Mouse (Mus musculus) heart, embryonic 14.5 days (tissue): ENCODE measurements around the gene Mrnip. TPM values are rescaled to one million over a fixed set of nuclear protein-coding genes. Genes with fewer than 3 reads are reported as not detected.

Source experiments
- ATAC-seq: fragments of 200-750 bp; cut with Nextera tagmentation; 2 replicates; pipeline ENCODE4 v1.8.0; 2017; ENCODE audit warnings: low read depth, moderate TSS enrichment; ENCODE audit not compliant: insufficient number of reproducible peaks, insufficient read depth, low FRiP score
- H3K27ac ChIP-seq, 2 experiments: fragments of 200-500 bp in 1 of 2; fragments of 300-500 bp in 1 of 2; sonication (generic) in 1 of 2; replicated peaks in 1 of 2; 2 replicates each; pipeline ENCODE4 v1.5.1; 2012 to 2014; ENCODE audit warnings: low read depth in 2 of 2, low read length in 2 of 2, control low read depth in 1 of 2, mild to moderate bottlenecking in 1 of 2, mixed read lengths in 1 of 2; ENCODE audit not compliant: control insufficient read depth in 1 of 2, insufficient read depth in 1 of 2
- H3K27me3 ChIP-seq: fragments of 300-500 bp; sonication (generic); 2 replicates; pipeline ENCODE4 v1.6.1; 2014; ENCODE audit warnings: mild to moderate bottlenecking, low read length, control low read depth; ENCODE audit not compliant: control insufficient read depth, insufficient read depth
- H3K36me3 ChIP-seq: fragments of 300-500 bp; sonication (generic); 2 replicates; pipeline ENCODE4 v1.6.1; 2014; ENCODE audit warnings: mild to moderate bottlenecking, control low read depth, low read length, mixed read lengths; ENCODE audit not compliant: control insufficient read depth, insufficient read depth
- H3K4me1 ChIP-seq, 2 experiments: fragments of 200-500 bp in 1 of 2; fragments of 300-500 bp in 1 of 2; sonication (generic) in 1 of 2; 2 replicates each; pipeline ENCODE4 v1.6.1; 2012 to 2014; ENCODE audit warnings: low read length in 2 of 2, control low read depth in 1 of 2, mixed read lengths in 1 of 2; ENCODE audit not compliant: control insufficient read depth in 2 of 2, insufficient read depth in 2 of 2
- H3K4me2 ChIP-seq: fragments of 300-500 bp; sonication (generic); 2 replicates; pipeline ENCODE4 v1.6.1; 2014; ENCODE audit warnings: mild to moderate bottlenecking, low read length
- H3K4me3 ChIP-seq, 2 experiments: fragments of 200-500 bp in 1 of 2; fragments of 300-500 bp in 1 of 2; sonication (generic) in 1 of 2; 2 replicates each; pipeline ENCODE4 v1.5.1; 2012 to 2014; ENCODE audit warnings: low read length in 2 of 2, mild to moderate bottlenecking in 2 of 2, control low read depth in 1 of 2, low read depth in 1 of 2, moderate library complexity in 1 of 2; ENCODE audit not compliant: control insufficient read depth in 1 of 2, insufficient read depth in 1 of 2
- H3K9ac ChIP-seq: fragments of 300-500 bp; sonication (generic); 2 replicates; pipeline ENCODE4 v1.6.1; 2014; ENCODE audit warnings: mild to moderate bottlenecking, low read length
- H3K9me3 ChIP-seq: fragments of 300-500 bp; sonication (generic); 2 replicates; pipeline ENCODE4 v1.6.1; 2016; ENCODE audit warnings: low read length, control low read depth; ENCODE audit not compliant: control insufficient read depth
- WGBS: fragments of 180-500 bp; shearing (Covaris S2); extraction: QIAGEN DNeasy Blood & Tissue Kit; methylation state at CpG from one replicate; pipeline ENCODE4 v1.1.7; 2014; 5-methylcytosine and 5-hydroxymethylcytosine counted together
- polyA plus RNA-seq: library from polyadenylated mRNA; unstranded; fragments of >200 nt; fragmentation: Nextera tagmentation; extraction: Ambion mirVana; gene quantifications from 2 replicates; pipeline ENCODE4 v1.2.1, GENCODE M21; 2014

The Mrnip gene
- polyA plus RNA-seq, 1 experiment from 2014 or later, result 10.9 TPM

DNA sequence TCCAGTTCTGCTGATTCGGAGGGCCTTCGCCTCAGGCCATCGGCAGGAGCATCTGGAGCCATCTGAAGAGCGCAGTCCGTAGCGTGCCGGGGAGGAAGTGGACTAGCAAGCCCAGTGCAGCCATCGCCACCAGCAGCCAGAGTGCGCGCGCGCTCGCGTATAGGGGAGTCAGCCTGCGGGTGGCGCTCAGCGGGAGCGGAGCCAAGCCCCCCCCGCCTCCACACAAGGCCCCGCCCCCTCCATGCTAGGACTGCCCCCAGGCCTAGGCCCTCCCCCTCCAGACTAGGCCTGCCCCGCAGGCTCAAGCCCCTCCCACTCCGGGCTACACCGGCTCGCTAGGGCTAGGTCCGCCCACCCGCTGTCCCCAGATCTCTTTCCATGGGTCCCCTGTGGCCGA is 62.3 kb downstream of the Mrnip start:
- WGBS, result under 1% methylated on average over 23 of the region's 27 CpGs
- Histone ChIP-seq H3K4me3 (peak overlapping the region; percentile 52 to 61), H3K27ac (no peak overlapping the region), H3K4me1 (peaks cover 14 to 17% of the 10 kb centered on the region in 2 experiments; a peak in 3 of 4 replicates), H3K9ac (peak overlapping the region; percentile 73), H3K36me3 (peaks cover 39% of the 10 kb centered on the region), H3K27me3 (peaks cover 24% of the 10 kb centered on the region), H3K9me3 (no peaks in the 10 kb centered on the region), H3K4me2 (peak overlapping the region; percentile 94)
- peak; percentile 89 for ATAC-seq

DNA sequence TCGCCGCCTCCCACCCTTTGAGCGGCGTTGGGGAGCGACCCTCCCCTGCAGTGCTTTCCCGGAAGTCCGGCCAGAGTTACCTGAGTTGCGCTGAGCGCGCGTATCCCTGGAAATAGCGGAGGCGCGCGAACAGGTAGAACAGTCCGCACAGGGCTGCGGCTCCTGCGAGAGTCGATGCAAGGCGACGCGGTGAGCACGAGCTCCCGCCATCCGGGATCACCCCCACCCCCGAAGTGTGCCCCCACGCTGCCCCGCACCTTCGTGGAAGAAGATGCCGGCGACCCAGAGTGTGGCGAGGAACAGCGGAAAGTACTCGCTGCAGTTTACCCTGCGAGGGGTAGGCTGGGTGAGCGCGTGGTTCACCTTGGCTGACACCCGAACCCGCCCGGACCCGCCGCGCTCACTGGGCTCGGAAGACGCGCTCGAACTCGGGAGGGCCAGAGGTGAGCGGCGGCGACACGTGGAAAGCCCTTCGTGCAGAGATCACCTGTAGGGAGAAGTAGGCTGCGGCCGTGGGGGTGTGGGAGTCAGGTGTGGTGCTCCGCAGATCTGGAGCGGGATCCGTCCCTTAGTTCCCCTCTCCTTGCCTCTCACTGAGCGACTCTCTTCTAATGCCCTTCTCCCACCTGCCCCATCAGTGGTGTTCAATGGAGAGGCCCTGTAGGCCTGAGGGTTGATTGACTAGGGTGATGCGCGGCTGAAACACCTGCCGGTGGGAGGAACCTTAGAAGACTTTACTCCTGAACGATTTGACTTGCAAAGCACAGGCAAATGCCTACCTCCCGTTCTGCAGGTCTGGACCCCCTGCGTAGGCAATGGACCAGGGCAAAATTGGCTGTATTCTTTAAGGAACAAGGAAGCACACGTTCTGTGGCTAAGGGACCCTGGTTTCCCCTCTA is 62.9 kb downstream of the Mrnip start:
- Histone ChIP-seq H3K9me3 (no peaks in the 10 kb centered on the region), H3K27ac (no peak overlapping the region), H3K27me3 (peaks cover 24% of the 10 kb centered on the region), H3K4me1 (peaks cover 14 to 17% of the 10 kb centered on the region in 2 experiments; a peak in 3 of 4 replicates), H3K4me2 (peak overlapping the region; percentile 94), H3K4me3 (peak overlapping the region; percentile 52 to 61), H3K9ac (peak overlapping the region; percentile 73), H3K36me3 (peaks cover 32% of the 10 kb centered on the region)
- WGBS, result 2% methylated on average over 65 of the region's 66 CpGs
- ATAC-seq, result peak; percentile 7; the same call in 1 of the 2 replicates

DNA sequence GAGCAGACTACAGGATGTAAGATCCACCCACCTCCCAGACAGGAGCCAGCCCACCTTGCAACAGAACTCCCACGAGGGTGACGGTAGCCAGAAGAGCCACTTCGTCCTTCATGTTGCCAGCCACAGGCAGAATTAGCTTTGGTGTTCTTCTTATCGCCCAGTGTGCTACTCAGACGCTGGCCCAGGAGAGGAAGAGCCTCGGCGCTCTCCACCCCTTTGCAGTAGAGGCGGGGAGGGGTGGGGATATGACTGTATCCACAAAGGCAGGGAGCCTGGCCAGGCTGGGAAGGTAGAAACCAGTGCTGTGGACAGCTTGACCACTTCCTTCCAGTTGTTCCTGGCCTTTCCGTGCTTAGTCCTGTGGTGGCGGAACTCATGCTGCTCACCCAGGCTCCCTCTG is 64.1 kb downstream of the Mrnip start, which contains the start of gene Ltc4s:
Ltc4s (minus strand) TSS at position 293 of the 400 bp plus-strand sequence.
- peaks cover 24% of the 10 kb centered on the region for H3K27me3 ChIP-seq
- H3K4me1 ChIP-seq, result peaks cover 14 to 17% of the 10 kb centered on the region in 2 experiments; a peak in 3 of 4 replicates
- H3K27ac ChIP-seq, result no peak within 1 kb of the TSS
- WGBS, result 28% methylated on average over 10 of the region's 10 CpGs
- H3K4me2 ChIP-seq, result peak within 1 kb of the TSS; percentile 94
- H3K9ac ChIP-seq, result no peak within 1 kb of the TSS
- H3K4me3 ChIP-seq, result peak within 1 kb of the TSS in 1 of 2 experiments; percentile 61; a peak in 2 of 4 replicates
- no peaks in the 10 kb centered on the region for H3K9me3 ChIP-seq
- peaks cover 21% of the 10 kb centered on the region for H3K36me3 ChIP-seq
- no peak for ATAC-seq

DNA sequence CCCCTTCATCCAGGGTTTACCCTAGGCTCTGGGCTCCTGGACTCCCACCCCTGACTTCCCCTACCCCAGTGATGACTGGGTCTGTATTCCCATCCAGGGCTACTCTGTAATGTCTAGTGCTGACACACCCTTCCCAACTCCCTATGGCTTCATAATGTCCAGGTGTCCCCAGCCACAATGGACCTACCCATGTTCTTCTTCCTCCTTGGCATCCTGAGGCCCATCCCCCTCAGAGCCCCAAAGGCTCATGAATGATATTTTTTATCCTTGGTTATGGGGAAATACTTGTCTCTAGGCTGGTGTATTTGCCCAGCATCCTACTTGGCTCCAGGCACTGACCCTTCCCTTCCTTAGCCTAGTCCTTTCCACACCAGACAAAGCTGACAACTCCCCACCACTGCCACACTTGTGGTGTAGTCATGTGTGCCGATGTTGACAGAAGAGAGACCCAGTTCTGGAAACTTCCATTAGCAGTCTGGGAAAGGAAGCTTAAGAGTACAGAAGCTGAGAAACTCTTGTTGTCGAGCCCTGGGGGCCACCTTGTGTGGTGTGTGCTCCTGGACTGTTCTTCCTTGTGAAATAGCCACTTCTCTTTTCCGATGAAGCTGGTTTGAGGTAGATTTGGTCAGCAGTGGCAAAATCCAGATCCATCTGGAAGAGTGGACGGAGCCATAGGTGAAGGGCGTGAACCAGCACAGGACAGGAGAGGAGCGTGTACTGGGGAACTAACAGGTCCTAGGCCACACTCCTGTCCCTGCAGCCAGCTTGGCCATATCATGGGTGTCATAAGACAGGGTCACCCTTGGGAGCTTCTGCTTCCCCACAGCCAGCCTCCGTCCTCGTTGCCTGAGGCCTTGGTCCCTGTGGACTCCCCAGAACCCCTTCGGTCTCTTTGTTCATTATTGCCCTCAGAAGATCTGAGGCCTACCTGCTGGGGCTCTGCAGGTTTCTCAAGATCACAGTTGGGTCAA is 64.9 kb downstream of the Mrnip start:
- H3K4me2 ChIP-seq, result no peak overlapping the region
- ATAC-seq, result no peak
- no peak overlapping the region for H3K4me3 ChIP-seq
- H3K9me3 ChIP-seq, result no peaks in the 10 kb centered on the region
- H3K27me3 ChIP-seq, result peaks cover 24% of the 10 kb centered on the region
- 90% methylated on average over 9 of the region's 9 CpGs for WGBS
- no peak overlapping the region for H3K27ac ChIP-seq
- H3K4me1 ChIP-seq, result peaks cover 14 to 17% of the 10 kb centered on the region in 2 experiments; a peak in 3 of 4 replicates
- peaks cover 13% of the 10 kb centered on the region for H3K36me3 ChIP-seq
- H3K9ac ChIP-seq, result no peak overlapping the region

DNA sequence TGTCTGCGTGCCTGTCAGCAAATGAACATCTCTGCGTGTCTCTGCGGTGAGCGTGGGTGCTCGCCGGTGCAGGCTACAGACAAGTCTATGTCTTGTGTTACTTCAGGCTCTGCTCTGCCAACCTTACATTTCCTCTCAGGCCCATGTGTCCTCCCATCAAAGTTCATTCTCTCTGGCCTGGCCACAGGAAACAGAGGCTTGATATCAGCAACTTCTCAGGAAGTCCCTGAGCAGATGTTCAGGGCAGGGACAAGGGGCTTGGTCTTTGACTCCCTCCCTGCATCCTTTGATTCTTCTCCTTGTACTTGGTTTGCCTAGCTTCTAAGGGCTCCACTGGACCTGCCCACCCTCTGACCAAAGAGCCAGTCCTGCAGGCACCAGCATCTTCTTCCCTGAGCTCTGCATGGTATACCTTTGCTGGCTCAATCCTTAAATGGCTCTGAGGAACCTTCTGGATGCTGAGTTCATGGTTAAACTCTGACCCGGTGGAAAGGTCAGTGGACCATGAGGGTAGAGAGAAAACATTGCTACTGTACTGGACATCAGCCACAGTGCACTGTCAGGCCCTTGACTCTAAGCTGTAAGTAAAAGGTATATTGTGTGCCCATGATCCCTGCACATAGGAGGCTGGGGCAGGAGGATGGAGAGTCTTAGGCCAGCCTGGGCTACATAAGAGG is 66.1 kb downstream of the Mrnip start:
- no peaks in the 10 kb centered on the region for H3K9me3 ChIP-seq
- 66% methylated on average over 7 of the region's 7 CpGs for WGBS
- H3K4me1 ChIP-seq, result peaks cover 14 to 17% of the 10 kb centered on the region in 2 experiments; a peak in 3 of 4 replicates
- no peak overlapping the region for H3K4me2 ChIP-seq
- H3K9ac ChIP-seq, result no peak overlapping the region
- no peak for ATAC-seq
- 0 out of 2 replicates have a peak, but pooled peaks cover under 1% of the 10 kb centered on the region for H3K36me3 ChIP-seq
- H3K4me3 ChIP-seq, result no peak overlapping the region
- peaks cover 24% of the 10 kb centered on the region for H3K27me3 ChIP-seq
- no peak overlapping the region for H3K27ac ChIP-seq

DNA sequence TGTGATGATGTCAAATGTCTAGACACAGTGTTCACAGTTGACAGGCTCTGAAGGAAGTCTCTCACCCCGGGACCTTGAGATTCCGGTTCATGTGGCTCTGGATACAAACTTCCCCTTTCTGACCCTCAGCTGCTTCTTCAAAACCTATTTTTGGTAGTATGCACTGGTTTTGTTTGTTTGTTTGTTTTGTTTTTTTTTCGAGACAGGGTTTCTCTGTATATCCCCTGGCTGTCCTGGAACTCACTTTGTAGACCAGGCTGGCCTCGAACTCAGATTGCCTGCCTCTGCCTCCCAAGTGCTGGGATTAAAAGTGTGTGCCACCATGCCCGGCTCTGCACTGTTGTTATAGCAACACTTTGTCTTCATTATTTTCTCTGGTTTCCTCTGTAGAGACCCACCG is 69.7 kb downstream of the Mrnip start:
- no peak overlapping the region for H3K9ac ChIP-seq
- no peak overlapping the region for H3K4me2 ChIP-seq
- 0 out of 2 replicates have a peak, but pooled peaks cover 5% of the 10 kb centered on the region for H3K27me3 ChIP-seq
- no peak overlapping the region for H3K27ac ChIP-seq
- no peak overlapping the region for H3K4me3 ChIP-seq
- no peaks in the 10 kb centered on the region for H3K4me1 ChIP-seq
- no peaks in the 10 kb centered on the region for H3K9me3 ChIP-seq
- no peaks in the 10 kb centered on the region for H3K36me3 ChIP-seq
- ATAC-seq, result no peak
- WGBS, result 74% methylated on average over 6 of the region's 6 CpGs

DNA sequence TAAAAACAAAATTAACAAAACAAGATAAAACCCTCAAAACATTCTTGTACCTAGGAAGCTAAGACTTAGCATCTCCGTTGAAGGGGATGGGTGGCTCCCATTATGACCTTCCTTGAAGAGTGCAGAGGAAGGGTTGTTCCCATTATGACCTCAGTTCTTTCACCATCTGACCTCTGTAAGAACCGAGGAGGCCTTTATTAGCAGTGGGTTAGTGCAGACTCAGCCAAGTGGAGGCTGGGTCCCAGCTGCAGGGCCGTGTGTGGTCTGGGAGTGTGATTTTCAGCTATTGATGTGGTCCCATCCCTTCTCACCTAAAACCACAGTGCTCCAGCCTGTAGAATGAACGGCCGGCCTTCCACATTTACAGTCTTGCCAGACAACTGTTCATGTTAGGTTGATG is 71.0 kb downstream of the Mrnip start:
- no peaks in the 10 kb centered on the region for H3K27me3 ChIP-seq
- H3K27ac ChIP-seq, result no peak overlapping the region
- no peaks in the 10 kb centered on the region for H3K36me3 ChIP-seq
- ATAC-seq, result no peak
- no peak overlapping the region for H3K4me2 ChIP-seq
- no peaks in the 10 kb centered on the region for H3K9me3 ChIP-seq
- no peak overlapping the region for H3K4me3 ChIP-seq
- H3K9ac ChIP-seq, result no peak overlapping the region
- WGBS, result 73% methylated on average over 5 of the region's 5 CpGs
- no peaks in the 10 kb centered on the region for H3K4me1 ChIP-seq
